Mouse (Mus musculus) urinary bladder, postnatal 4 days (tissue): ENCODE data around the gene Aldh5a1.

Experiments
- DNase-seq, 2 experiments: peaks; one replicate each; pipeline ENCODE4 v3.0.0; 2021 to 2022; ENCODE audit warnings: low spot score in 2 of 2

The Aldh5a1 gene

DNA sequence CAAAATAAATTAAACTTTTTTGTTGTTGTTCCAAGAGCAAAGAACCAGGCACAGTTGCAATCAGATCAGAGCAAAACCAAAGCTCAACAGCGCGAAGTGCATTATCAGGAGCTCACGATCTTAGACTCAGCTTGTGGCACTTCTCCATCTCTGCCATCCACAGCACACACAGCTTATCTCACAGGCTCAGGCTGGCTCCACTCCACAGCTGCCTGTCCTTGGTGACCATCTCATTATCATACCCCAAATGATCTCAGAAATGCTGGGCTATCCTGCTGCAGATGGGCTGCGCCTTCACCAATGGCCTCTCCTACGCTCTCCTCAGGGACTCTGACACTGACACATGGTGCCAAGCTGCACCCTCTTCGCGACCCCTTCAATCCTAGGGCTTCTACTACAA is 4.3 kb downstream of the Aldh5a1 start:
- DNase-seq: no peak

- DNase-seq: no peak
These were observed 6.9 kb downstream of the Aldh5a1 start for GRCm38 (mm10) chr13:24930591-24930990.

- DNase-seq: no peak
These were observed 13.5 kb downstream of the Aldh5a1 start for GRCm38 (mm10) chr13:24923991-24924390.

DNA sequence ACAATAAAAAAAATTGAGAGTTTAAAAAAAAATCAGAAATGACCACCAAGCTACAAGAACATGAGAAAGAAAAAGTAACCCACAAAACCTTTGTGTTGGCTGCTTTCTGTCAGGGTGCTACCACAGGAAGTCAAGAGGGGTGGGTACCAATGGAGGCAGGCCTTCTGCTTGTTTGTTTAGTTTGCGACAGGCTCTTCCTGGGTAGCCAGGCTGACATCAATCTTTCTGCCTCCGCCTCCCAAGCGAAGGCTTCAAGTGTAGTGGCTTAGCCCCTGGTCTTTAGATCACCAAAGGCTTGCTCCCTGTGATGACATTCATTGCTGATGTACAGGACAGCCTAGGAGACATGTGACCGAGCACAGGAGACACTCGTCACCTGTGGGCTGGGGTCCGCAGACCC is 16.2 kb downstream of the Aldh5a1 start:
- no peak for DNase-seq

- DNase-seq: no peak
These were observed 17.0 kb downstream of the Aldh5a1 start for GRCm38 (mm10) chr13:24920333-24920977.

DNA sequence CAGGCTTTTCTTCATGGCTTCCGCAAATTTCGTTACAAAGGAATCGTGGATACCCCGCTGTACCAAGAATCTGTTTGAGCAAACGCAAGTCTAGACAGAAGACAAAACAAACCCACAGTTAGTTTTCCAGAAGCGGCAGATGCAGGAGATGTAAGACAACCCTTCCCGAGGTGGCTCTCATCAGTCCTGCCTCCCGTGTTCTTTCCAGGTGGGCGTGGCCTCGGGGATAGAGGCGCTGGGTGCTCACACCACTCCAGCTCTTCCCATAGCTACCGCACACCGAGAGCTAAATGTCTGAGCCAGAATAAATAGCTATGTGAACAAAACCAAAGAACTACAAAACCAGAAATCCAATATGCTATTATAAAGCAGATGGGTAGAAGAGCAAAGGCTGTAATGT is 21.6 kb downstream of the Aldh5a1 start:
- no peak for DNase-seq

DNA sequence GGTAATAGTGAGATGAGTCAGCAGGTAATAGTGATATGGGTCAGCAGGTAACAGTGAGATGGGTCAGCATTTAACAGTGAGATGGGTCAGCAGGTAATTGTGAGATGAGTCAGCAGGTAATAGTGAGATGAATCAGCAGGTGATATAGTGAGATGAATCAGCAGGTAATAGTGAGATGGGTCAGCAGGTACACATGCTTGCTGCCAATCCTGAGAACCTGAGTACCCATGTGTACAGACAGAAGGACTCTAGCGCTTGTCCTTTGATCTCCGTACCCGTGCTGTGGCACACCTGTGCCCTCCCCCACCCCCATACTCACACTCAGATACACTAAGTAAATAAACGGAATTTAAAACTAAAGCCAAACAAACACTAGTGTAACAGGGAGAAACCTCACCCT is 22.5 kb downstream of the Aldh5a1 start:
- DNase-seq: no peak

GRCm38 (mm10) chr13:24913576-24913975 is 23.9 kb downstream of the Aldh5a1 start:
- no peak for DNase-seq

DNA sequence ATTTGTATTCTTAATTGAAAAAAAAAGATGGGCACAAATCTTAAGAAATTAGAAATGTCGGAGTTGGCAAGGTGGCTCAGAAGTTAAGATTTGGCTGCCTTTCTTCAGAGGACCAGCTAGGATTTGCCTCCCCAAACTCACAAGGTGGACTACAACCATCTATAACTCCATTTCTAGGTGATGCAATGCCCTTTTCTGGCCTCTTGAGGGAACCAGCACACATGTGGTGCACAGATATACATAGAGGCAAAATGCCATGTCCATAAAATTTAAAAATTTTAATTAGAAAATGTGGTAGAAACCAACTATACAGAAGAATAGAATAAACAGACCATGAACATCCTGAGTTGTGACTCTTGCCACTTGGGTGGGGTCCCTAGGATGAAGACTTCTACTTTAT is 28.3 kb downstream of the Aldh5a1 start:
- no peak for DNase-seq

- DNase-seq: no peak
These were observed 30.5 kb downstream of the Aldh5a1 start for GRCm38 (mm10) chr13:24906831-24907570.

- no peak for DNase-seq
These were observed 32.0 kb downstream of the Aldh5a1 start for GRCm38 (mm10) chr13:24905422-24905821.

DNA sequence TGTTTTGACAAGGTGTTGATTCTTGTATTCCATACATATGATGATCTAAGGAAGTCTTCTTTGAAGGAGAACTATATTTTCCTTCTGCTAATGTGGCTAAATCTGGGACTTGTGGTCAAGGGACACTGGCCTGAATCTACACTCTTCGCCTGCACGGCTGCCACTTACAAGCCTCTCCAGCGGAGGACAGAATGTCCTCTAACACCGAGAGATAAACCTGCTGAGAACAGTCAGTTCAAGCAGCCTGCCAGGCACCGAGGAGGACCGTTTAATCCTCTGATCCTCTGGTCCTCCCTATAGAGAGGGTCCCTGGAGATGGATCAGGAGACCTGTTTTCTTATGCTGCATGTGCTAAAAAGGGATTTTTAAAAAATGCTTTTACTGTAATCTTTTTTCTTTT is 34.0 kb downstream of the Aldh5a1 start:
- DNase-seq: no peak

DNA sequence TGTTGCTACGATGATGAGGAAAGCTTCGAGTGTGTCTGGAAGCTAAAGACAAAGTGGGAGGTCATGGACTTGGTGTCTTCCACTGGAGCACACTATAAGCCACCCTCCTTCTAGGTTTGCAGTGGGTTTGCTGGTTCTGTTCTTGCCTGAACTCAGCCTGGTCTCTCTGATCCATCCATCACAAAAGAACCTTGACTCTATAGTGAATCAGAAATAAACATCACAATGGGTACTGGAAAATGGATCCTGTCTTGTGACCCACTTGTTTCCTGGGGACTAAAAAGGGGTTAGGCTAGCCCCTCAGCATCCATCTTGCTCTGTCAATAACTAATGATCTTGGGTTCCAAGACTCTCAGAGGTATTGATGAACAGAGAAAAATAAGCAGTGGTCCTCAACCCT is 35.5 kb downstream of the Aldh5a1 start:
- DNase-seq: no peak

DNA sequence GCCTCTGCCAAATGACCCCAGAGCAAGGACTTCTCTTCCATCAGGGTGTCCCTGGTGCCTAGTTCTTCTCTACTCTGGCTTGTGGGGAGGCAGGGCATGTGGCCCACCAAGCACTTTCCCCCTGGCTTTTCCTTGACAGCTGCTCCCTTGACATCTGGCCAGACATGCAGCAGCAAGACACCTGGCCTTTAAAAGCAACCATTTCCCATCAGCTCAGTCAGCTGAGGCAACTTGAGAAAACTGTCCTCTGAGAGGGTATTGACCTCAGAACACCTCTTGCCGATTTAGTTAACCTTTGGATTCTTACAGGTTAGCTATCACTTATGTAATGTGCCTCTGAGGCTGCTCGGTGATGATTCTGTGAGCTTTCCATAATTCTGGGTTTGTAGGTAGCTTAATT is 43.6 kb downstream of the Aldh5a1 start:
- no peak for DNase-seq

GRCm38 (mm10) chr13:24892516-24892915 is 44.9 kb downstream of the Aldh5a1 start:
- no peak for DNase-seq

DNA sequence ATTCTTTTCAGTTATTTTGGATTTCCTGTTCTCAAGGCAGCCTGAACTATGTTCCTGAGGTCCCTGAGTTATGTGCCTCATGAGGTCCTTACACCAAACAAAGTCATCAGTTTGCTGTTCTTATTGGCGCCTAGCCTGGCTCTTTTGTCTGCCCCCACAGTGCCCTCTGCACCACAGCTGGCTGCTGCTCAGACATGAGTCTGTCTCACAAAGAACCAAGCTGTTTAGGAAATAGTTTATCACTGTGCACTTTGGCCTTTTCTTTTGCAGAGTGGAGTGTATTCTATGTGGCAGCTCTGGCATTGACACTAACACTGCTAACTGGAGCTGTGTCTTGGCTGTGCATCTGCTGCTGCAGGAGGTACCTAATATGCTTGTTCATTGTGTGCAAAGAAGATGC is 47.9 kb downstream of the Aldh5a1 start:
- DNase-seq: no peak

- DNase-seq: no peak
These were observed 55.0 kb downstream of the Aldh5a1 start for GRCm38 (mm10) chr13:24882411-24882810.

DNA sequence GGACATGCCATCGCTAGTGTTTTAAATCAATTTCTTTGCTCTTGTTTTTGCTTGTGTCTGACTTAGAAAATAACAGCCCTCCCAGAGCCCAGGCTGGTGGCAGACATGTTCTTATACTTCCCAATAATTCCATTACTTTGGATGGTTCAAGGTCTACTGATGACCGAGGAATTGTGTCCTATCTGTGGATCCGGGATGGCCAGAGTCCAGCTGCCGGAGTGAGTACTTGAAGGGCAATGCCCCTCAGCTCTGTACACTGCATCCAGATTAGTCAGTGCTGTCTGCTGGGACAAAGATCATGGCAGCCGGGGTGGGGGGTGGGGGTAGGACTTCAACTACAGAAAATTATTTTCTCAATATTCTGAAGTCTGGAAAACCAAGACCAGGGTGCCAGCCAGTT is 56.8 kb downstream of the Aldh5a1 start:
- no peak for DNase-seq

- no peak for DNase-seq
These were observed 57.3 kb downstream of the Aldh5a1 start for GRCm38 (mm10) chr13:24880208-24880607.

- no peak for DNase-seq
These were observed 58.0 kb downstream of the Aldh5a1 start for GRCm38 (mm10) chr13:24879359-24880040.

DNA sequence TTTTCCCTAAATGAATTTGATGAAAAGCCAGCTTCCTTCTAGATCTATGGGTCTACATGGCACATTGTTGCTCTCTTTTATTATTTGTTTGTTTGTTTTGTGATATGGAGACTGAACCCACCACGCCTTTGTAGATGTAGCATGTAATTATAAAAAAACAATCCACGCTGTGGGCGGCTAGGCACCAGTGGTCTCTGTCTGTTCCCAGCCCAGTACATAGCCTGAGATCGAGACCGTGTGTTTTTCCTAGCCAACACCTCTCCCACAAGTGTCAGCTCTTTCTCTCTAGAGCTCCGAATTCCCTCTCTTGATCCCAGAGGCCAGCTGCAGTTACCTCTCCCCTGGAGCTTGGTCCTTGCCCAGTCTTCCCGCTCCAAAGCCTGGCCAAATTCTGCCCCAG is 69.2 kb downstream of the Aldh5a1 start:
- no peak for DNase-seq

- no peak for DNase-seq
These were observed 69.7 kb downstream of the Aldh5a1 start for GRCm38 (mm10) chr13:24867789-24868188.
